Mouse (Mus musculus) left cerebral cortex, postnatal 14 days (tissue): ENCODE measurements around the gene Tpst2. TPM values are rescaled to one million over a fixed set of nuclear protein-coding genes. Genes with fewer than 3 reads are reported as not detected.

ENCODE experiments used
- DNase-seq, 2 experiments: peaks; one replicate each; pipeline ENCODE4 v3.0.0; 2021 to 2022; ENCODE audit warnings: low spot score in 2 of 2, mixed read lengths in 1 of 2
- intact Hi-C: fragments of 180-260 bp; cut with DNase I; formaldehyde crosslinking; loops from one replicate; pipeline ENCODE4 v1.15.1; 2025
- total RNA-seq, 2 experiments: library from RNA; stranded (reverse); gene quantifications; 2 replicates each; pipeline ENCODE4 v1.2.3; 2021

Tpst2 gene
- total RNA-seq, 2 experiments from 2014 or later = 41.3 to 42.9 TPM

DNA sequence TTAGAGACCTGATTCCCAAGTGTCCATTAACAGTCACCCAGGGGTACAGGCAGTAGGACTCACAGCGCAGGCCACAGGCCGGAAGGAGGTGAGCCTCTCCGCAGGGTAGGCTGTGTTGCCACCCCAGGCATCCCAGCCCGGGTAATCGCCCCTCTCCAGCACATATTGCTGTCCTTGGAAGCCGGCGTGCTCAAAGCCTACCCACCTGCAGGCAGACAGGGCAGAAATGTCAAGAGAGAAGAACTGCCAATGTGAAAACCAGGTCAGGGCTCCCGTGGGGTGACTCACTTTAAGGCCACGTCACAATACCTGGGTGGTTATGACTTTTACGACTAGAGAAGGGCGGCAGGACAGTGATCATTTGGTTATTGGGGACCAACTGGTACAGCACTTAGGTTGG is 27.4 kb upstream of the Tpst2 start:
- intact Hi-C loops = loop anchor here (10.0 kb wide), 1 partner anchor 176 kb away; no protein-coding TSS in a partner anchor
- DNase-seq = no peak

DNA sequence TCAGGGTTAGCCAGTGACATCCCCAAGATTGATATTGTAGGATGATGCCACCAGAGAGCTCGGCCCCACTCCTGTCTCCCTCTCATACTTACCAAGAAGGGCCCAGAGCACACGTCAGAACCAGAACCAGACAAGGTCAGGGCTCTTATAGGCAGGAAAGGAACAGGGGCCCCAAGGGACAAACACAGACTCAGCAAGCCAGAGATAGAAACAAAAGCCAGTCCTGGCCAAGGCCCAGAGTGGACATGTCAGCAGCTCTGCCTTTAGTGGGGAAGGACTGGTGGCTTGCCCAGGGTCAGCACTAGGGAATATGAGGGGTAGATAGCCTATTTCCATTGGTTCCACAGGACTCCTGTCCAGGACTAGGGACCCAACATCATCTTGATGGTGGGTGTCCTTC is 24.1 kb upstream of the Tpst2 start, which contains the start of gene Cryba4:
Gene Cryba4 (minus strand): TSS at position 119 of the 400 bp plus-strand sequence.
- intact Hi-C loops = no loop called here
- no peak for DNase-seq

DNA sequence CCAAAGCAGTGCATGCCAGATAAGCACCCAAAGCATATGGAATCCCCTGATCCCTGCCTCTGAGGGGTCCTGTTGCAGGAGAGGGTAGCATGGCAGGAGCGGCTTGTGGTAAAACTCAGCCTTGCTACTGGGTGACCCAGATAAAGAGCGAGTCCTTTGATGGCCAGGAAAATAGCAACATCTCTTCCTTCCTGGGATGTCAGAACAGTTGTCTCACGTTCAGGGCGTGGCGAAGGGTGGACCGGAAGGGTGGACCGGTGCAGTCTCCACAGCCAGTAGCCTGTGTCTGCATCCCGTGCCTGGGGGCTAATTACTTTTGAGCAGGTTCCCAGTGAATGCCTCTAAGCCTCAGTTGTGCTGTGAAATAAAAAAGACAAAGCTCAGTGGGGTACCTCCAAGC is 23.3 kb upstream of the Tpst2 start:
- intact Hi-C loops = no loop called here
- no peak for DNase-seq

DNA sequence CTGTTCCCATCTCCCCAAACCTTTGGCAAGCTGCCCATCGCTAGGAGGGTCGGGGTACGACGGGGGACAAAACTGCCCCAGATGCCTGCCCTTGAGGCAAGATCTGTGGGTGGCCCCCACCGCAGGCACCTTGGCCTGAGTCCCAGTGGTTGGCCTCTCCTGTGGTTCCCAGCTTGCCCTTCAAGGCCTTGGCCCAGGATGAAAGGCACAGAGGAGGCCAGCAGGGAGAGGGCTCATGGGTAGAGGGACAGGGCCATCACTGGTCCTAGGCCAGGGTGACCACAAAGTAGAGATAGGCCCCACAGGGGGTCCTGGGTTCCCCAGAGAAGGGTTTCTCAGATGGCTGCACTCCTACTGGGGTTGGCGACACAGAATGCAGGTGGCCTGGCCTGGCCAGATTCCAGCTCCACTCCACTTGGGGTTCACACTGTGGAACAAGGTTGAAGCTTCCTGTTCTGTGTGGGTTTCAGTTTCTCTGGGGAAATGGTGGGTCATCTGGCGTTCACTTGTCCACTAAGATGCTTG is 22.1 kb upstream of the Tpst2 start:
- peak; percentile 62 to 71 for DNase-seq
- intact Hi-C loops = no loop called here

DNA sequence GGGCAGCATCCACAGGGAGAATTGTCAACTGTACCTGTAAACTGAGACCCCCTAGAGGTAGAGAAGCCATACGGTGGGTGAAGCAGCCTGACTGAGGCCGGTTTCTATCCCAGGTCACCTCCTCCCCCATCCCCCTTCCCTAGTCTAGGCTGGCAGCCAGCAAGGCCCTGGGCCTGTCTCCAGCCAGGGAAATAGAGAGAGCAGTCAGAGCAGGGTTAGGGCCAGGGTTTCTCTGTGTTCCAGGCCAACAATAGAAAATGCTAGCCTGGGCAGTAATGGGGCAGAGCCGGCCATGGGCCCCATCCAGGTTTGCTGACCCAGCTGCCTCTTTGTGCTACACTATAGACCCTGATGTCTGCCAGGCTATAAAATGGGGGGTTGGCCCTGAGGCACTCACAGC is 21.1 kb upstream of the Tpst2 start, which contains the start of gene Crybb1:
Gene Crybb1 (plus strand): TSS at position 390 of the 400 bp plus-strand sequence.
- peak; percentile 55 to 69 for DNase-seq
- intact Hi-C loops = no loop called here

DNA sequence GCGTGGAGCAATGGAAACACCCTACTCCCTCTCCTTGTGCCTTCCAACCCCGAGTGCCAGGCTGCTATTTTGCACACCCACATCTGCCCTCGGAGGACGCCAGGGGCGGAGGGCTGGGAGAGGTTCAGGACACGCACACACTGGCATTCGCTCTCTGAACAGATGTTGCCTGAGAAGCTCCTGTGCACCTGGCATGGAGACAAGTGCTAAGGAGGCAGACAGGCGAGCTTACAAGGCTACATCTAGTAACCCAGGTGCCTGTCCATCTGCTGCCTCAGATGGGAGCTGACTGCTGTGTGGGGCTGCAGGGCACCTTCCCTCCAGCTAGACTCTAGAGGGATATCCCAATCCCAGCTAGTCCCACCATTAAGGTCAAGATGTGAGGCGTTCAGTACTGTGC is 20.0 kb upstream of the Tpst2 start:
- DNase-seq = no peak
- intact Hi-C loops = no loop called here

DNA sequence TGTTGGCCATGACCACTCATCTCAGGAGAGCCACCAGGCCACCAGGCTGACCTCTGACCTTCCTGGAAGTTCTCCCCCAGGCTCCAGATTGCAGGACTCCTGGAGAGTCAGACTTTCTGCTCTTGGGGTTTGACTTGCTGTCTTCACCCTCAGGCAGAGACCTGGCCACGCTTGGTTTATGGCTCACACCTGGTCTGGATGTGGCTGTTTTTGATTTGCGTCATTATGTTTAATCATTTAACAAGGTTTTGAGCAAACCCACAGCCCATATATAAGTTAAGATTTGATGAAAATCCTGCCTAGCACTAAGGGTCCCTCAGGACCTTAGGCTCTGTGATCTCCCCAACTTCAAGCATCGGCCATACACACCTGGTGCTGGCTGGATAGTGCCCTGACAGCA is 18.6 kb upstream of the Tpst2 start:
- intact Hi-C loops = no loop called here
- no peak for DNase-seq

DNA sequence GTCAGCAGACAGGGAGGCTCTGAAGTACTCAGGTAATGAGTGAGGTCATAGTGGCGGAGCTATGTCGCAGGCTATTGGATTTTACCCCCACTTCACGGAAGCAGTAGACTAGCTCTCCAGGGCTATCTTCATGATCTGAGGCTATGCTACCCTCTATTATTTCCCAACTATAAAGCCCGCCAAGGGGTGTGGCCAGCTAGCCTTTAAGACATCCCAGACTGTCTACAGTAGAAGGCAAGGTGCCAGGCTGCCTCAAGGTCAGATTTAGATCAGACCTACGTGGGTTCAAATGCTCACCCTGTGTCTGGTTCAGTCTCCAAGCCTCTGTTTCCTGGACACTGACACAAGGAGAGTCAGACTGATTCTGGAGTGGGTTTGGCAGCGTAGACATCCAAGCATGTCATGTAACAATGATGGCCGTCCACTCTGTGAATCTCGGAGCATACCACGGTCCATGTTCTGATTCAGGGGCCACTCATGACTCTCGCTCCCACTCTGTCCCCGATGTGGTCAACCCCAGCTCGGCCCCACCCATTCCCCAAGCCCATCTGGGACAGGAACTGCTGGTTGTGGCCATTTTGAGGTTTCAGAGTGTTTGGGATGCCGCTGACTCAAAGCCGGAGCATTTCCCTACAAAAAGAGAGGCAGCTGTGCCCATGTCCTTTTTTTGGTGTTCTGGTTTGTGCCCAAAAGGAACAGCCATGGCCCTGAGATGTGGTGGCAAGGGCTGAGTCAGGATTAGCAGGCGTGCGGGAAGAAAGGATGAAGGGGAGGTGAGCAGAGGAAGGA is 16.4 kb upstream of the Tpst2 start:
- intact Hi-C loops = no loop called here
- no peak for DNase-seq

DNA sequence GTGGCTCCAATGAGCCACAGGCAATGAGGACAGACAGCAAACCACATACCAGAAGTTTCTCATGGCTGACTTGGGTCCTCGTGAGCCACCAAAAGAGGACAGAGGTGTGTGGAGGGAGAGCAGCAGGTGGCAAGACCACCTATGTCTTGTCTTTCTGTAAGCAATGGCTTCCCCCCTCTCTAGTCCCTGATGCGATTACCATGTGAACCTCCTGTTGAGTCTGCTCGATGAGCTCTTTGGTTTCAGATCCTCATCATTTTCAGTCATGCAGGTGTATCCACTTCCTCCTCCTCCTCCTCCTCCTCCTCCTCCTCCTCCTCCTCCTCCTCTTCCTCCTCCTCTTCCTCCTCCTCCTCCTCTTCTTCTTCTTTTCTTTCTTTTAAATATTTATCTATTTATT is 15.7 kb upstream of the Tpst2 start:
- intact Hi-C loops = no loop called here
- no peak for DNase-seq

DNA sequence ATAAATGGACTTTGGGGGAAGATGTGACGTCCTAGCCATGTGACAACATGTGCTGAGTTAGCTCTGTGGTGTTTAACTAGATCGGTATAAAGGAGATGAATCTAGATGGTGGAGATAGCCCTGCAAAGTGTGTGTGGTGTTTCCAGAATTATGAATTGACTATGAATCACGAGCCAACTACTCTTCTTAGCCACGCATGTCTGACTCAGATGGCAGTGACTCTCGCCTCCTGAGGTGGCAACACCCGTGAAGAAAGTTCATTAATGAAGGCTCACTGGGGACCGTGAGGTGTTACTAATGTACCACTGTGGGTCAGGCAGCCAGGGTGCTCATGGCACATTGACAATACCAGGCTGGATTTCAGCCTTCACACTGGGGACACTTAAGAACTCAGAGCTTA is 12.4 kb upstream of the Tpst2 start:
- DNase-seq = no peak
- intact Hi-C loops = no loop called here

DNA sequence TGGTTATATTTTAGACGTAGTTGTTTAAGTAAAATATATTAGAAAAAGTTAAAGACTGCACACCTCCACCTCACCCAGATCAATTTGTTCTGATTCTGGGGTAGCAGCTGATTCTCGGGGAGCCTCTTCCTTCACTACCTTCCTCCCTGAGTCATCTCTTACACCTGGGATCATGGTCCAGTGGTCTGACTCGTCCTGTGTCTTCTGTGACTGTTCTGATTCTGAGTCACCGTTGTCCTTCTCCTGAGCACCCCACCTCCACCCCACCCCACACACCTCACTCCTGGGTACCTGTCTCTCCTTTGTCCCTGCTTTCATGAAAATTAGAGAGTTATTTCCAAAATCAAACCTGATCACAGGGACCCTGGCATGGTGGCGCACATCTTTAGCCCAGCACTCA is 11.4 kb upstream of the Tpst2 start:
- intact Hi-C loops = no loop called here
- no peak for DNase-seq

DNA sequence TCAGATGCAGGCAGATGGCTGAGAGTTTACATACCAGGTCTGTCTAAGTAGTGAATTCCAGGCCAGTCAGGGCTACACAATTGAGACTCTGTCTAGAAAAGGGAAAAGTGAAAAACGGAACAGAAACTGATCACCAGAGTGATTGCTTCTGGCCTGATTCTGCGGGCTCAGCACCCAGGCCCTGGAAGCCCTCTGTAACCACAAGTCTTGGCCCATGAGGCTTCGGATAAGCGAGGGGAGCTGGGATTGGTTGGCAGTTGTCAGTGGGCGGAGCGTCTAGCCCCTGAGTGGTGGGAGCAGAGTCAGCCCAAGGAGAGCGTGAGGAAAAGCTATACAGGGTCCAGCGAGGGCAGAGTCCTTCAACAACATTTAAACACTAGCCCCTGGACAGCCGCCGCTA is 11.0 kb upstream of the Tpst2 start:
- no peak for DNase-seq
- intact Hi-C loops = no loop called here

DNA sequence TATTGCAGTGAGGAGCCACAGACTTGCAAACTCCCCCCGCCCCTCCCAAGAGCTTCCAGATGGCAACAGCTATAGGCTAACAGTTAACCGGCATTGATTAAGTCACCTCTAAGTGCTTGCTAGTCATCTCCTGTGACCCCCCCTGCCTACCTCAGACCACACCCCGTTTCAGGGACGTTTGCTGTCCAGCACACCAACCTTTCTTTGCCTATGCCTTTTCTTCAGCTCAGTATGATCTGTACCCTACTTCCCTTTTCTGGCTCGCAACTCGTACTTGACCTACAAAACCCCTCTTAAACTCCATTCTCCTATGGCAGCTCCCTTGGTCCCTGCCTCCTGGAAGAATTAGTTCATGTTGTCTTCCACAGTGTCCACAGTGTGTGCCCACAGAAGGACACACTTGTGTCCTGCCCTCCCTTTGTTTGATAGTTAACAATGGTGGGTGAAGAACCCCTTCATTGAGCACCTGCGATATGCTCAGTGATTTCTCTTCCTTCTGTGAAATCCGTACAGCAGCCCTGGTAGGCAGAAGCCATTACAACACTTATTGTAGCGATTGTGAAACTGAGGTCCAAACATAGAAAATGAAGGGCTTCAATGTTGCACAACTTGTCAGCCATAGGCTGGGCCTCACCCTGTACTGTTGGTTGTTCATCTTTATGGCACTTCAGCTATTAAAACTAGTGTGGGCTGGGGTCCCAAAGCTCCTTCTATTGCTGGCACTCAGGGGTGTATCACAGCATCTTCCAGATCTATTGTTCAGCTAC is 10.3 kb upstream of the Tpst2 start:
- no peak for DNase-seq
- intact Hi-C loops = no loop called here

DNA sequence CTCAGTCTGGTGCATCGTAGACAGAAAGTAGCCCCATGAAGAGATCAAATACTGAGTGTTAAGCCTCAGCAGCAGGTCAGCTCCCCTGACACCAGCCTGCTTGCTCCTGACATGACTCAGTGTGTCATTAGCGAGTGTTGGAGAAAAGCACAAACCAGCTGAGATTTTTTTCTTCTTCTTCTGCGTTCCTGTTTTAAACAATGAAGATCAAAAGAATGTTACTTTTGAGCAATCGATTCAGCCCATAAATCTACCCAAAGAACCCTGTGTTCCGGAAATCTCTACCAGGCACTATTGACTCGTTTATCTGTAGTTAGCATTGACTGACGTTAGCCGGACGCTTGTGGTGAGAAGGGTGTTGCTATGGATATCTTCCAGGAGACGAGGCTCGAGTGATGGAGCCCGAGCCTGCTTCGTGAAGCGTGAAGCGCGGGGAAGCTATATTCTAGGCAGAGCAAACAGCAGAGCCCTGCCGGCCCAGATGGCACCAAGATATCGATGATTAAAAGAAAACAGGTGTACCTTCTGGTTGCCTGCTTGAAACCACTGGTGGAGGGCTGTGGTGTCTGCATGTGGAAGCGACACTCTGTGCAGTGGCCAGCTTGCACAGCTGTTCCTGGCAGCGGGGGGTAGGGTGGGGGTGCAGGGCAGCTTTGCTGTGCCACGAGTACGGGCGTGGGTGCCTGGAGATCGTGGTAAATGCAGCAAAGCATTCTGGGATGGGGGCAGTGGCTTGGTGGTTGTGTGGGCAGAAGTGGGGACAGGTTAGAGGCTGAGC is 5.5 kb upstream of the Tpst2 start:
- DNase-seq = peak; percentile 55 to 68
- intact Hi-C loops = no loop called here

DNA sequence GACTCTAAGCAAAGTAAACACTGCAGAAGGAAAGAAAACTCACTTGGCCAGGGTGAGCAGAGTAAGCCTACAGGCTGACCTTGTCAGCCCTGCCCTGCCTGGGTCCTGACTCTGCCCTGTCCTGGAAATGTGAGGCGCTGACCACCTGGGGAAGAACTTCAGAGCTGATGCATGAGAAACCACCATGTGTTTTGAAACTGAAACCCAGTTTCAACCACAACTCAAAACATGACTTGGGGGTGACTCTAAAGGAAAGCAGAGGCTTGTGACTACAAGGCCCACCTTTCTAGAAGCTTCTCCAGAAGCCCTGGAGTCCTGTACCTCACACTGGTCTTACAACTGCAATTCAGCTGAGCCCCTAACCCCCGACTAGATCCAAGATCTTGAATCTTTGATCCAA is 3.6 kb upstream of the Tpst2 start:
- intact Hi-C loops = no loop called here
- DNase-seq = no peak

DNA sequence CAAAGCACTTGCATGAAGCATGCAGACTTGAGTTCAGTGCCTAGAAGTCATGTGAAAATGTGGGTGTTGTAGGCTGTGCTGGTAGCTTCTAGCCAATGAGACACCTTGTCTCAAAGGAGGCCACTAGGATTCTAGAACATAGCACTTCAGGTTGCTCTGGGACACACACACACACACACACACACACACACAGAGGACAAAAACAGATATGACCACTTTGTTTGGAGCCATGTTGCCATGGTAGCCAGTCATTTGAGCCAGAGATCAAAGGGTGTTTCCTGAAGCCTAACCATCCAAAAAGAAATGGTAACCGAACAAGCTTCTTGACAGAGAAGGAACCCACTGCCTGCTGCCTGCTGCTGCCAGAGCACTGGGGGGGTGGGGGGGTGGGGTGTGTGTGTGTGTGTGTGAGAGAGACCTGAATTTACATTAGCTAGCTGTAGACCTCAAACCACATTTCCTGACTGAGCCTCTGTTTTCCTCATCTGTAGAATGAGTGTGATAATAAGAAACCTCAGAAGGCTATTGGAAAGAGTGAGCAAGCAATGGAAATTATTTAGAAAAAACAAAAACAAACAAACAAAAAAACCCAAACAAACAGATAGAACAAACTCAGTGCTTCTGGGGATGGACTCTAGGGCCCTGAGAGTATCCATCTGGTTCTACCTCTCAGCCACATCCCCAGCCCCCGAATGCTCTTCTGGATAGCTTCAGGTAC is 2.6 kb upstream of the Tpst2 start:
- no peak for DNase-seq
- intact Hi-C loops = no loop called here

DNA sequence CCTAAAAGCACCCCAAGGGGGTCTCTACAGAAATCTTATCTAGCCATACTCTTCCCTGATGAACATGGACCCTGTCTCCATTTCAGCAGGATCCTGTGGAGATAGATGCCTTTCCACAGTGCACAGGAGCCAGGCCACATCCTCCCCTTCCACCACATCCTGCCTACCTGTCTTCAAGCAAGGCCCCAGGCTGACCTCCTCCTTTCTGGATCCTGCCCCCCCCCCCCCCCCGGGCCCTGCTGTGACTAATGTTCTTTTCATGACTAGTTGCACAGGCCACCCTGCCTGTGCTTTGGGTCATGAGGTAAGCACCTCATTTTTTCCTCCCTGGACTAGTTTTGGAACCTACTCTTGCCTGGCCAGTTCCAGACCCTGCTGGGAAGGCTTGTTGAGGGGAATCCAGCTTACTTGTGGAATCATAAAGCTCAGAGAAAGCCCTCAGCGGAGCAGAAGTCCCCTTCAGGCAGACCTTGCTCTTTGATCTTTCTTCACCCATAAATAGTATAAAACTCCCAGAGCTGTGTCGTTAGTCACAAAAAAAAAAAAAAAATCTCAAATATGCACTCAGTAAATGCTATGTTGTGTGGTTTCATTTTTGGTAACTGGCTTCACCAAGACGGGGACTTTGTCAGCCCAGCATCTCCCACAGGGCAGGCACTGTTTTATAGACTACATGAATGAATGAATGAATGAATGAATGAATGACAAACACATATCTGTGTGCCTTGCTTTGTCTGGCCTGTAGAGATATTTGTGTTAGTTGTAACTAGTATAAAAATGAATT is 1.3 kb upstream of the Tpst2 start:
- intact Hi-C loops = loop anchor here (5.0 kb wide), 2 partner anchors 33 to 52 kb away; partner anchors contain the start of gene Tfip11
- DNase-seq = no peak

DNA sequence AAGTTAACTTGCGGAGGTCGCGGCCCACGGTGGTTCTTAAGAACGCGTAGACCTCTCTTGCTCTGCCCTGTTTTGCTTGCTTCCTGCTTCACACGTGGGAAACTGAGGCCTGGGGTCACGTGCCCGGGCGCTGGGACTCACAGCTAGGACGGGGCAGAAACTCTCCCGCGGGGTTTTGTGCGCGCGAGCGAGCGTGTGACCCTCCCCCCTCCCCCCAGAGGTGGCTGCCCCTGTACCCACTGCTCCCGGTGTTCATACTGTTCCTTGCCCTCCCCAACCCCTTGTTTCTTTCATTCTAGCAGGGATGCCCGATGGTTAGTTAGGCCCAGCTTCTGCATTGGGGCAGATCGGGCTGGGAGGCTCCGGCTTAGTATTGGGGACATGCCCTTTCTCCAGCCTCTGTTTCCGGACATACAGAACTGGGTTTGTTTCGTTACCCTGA is 437 bp downstream of the Tpst2 start:
- DNase-seq = no peak
- intact Hi-C loops = loop anchor here (5.0 kb wide), 2 partner anchors 35 to 50 kb away; partner anchors contain the start of gene Tfip11
